Mouse (Mus musculus): ENCODE measurements around the gene March4.

DNA sequence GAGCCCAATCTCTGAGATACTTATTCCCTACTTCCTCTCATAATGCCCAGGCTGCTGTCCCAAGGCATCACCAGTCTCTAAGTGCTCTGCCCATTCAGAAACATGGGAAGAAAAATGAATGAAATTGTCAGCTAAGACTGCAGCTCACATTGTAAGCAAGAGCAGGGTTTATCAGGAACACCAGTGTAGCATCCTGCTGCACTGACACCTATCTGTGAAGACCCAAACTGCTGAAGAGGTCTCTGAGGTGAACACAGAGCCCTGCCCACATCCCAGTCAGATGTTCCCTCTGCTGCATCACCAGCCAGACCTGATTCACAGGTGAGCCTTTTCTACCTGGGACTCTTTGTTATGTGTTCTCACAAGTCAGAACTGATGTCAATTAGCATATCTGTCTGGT lies 3.3 kb downstream of the March4 start:
- TF ChIP-seq CTCF (IDR thresholded peaks at IDR 0.05; ENCODE audit: low read depth): no peak
- TF ChIP-seq EP300 (IDR thresholded peaks at IDR 0.05; ENCODE audit: low read depth): no peak
